Mouse (Mus musculus): ENCODE data around the gene Ninj2. TPM values are rescaled to one million over a fixed set of nuclear protein-coding genes. Genes with fewer than 3 reads are reported as not detected.

Ninj2 gene
- 0.15 and 0.18 TPM in 2 replicates for polyA plus RNA-seq (2015; fragmentation: Nextera tagmentation; extraction: Ambion mirVana)

DNA sequence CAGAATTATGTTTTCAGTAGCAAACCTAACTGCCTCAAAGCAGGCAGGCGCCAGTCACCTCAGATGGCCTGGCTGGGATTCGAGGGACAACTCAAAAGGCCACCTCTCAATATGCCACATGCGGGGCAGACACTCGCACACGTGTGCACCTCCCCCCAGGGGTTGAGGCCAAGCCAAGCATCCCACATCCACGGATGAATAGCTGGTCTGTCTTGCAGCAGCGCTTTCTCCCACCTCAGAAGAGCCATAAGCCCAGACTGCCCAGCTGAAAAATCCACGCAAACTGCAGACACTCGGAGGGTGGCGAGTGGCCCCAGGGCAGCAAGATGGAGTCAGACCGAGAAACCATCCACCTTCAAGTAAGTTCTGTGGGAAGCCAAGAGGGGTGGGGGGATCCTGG lies at the start of gene Ninj2:
Ninj2 (plus strand) TSS at position 251 of the 400 bp plus-strand sequence.
- 75% methylated on average over 11 of the region's 11 CpGs for WGBS (ENCODE audit: insufficient replicate concordance)
- H3K36me3 ChIP-seq (ENCODE audit: control insufficient read depth, insufficient read depth): no peaks in the 10 kb centered on the region
- no peaks in the 10 kb centered on the region for H3K9me3 ChIP-seq (replicated peaks; ENCODE audit: control insufficient read depth, low read length)
- no peaks in the 10 kb centered on the region for H3K4me1 ChIP-seq (ENCODE audit: control insufficient read depth, low read depth, low read length)
- no peak within 1 kb of the TSS for H3K4me3 ChIP-seq (ENCODE audit: low read depth, low read length)
- ATAC-seq (ENCODE audit: low read depth): no peak
- no peaks in the 10 kb centered on the region for H3K27me3 ChIP-seq (ENCODE audit: control insufficient read depth, insufficient read depth, low read depth, low read length)
- no peak within 1 kb of the TSS for H3K4me2 ChIP-seq (ENCODE audit: low read depth, low read length)
- no peak within 1 kb of the TSS for H3K27ac ChIP-seq (ENCODE audit: low read length)
- no peak within 1 kb of the TSS for H3K9ac ChIP-seq (ENCODE audit: low read depth, low read length)

DNA sequence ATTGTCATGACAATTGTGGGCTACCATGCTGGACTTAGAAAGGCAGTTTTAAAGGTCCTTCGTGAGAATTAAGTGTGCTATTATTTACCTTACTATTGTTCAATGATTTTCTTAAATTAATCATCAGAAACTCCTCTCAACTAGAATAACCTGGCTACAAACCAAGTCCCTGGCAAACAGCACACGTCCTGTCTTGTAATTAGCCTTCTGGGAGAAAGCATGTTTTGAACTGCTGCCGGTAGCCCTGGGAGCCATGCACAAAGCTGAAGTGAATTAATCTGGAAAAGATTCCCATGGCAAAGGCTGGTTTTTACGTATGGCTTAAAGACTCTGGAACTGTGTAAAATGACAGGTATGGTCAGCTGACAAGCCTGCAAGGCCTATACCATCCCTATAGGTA lies 47.7 kb upstream of the Ninj2 start:
- H3K4me2 ChIP-seq (ENCODE audit: low read depth, low read length): no peak overlapping the region
- H3K9me3 ChIP-seq (replicated peaks; ENCODE audit: control insufficient read depth, low read length): no peaks in the 10 kb centered on the region
- H3K27ac ChIP-seq (ENCODE audit: low read length): no peak overlapping the region
- 61% methylated on average over 4 of the region's 4 CpGs for WGBS (ENCODE audit: insufficient replicate concordance)
- no peak overlapping the region for H3K9ac ChIP-seq (ENCODE audit: low read depth, low read length)
- no peaks in the 10 kb centered on the region for H3K36me3 ChIP-seq (ENCODE audit: control insufficient read depth, insufficient read depth)
- H3K4me3 ChIP-seq (ENCODE audit: low read depth, low read length): no peak overlapping the region
- no peaks in the 10 kb centered on the region for H3K27me3 ChIP-seq (ENCODE audit: control insufficient read depth, insufficient read depth, low read depth, low read length)
- no peaks in the 10 kb centered on the region; the same call in 1 of the 2 replicates for H3K4me1 ChIP-seq (ENCODE audit: control insufficient read depth, low read depth, low read length)
- no peak for ATAC-seq (ENCODE audit: low read depth)

DNA sequence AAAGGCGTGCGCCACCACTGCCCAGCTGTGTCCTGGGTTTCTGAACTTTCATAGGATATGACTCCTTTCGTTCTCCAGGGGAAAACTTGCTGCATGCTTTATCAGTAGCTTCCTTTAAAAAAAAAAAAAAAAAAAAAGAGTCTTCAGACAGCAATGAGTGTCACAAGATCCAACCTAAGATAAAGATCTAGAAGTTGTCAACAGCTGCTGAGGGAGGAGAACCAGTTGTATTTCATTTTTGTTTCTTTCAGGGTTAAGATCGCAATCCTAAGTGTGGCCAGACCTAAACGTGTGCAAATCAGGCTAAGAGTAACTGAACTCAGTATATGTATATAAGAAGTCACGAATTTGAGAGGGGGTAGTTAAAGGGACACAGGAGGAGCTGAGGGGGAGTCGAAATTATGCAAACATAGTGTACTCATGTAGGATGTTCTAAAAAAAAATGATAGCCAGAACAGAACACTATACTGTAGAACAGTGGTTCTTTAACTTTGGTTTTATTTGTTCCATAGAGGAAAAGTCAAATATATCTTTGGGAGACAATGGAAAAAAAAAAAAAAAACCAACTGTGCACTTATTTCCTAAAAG lies 45.4 kb upstream of the Ninj2 start:
- WGBS (ENCODE audit: insufficient replicate concordance): 44% methylated on average over 7 of the region's 7 CpGs
- H3K27ac ChIP-seq (ENCODE audit: low read length): no peak overlapping the region

DNA sequence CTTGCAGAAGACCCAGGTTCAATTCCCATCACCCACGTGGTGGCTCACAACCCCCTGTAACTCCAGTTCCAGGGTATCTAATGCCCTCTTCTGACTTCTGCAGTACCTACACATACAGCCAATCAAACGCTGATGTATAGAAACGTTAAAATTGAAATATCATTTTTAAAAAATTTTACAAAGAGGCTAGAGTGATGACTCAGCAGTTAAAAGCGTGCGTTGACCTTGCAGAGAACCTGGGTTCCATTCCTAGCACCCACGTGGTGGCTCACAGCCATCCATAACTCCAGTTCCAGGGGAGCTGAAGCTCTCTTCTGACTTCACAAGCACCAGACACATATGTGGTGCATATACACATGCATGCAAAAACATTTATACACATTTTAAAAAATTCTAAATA lies 38.7 kb upstream of the Ninj2 start:
- Histone ChIP-seq H3K27me3 (ENCODE audit: control insufficient read depth, insufficient read depth, low read depth, low read length) (no peaks in the 10 kb centered on the region), H3K27ac (ENCODE audit: low read length) (no peak overlapping the region), H3K36me3 (ENCODE audit: control insufficient read depth, insufficient read depth) (no peaks in the 10 kb centered on the region), H3K9ac (ENCODE audit: low read depth, low read length) (no peak overlapping the region), H3K4me1 (ENCODE audit: control insufficient read depth, low read depth, low read length) (no peaks in the 10 kb centered on the region), H3K9me3 (replicated peaks; ENCODE audit: control insufficient read depth, low read length) (no peaks in the 10 kb centered on the region), H3K4me2 (ENCODE audit: low read depth, low read length) (no peak overlapping the region), H3K4me3 (ENCODE audit: low read depth, low read length) (no peak overlapping the region)
- ATAC-seq (ENCODE audit: low read depth): no peak
- 69% methylated on average over 6 of the region's 6 CpGs for WGBS (ENCODE audit: insufficient replicate concordance)

More for the DNA sequence above, 45.4 kb upstream of the Ninj2 start:
- no peak for ATAC-seq (ENCODE audit: low read depth)
- H3K4me2 ChIP-seq (ENCODE audit: low read depth, low read length): no peak overlapping the region
- no peaks in the 10 kb centered on the region for H3K36me3 ChIP-seq (ENCODE audit: control insufficient read depth, insufficient read depth)
- no peak overlapping the region for H3K4me3 ChIP-seq (ENCODE audit: low read depth, low read length)
- no peaks in the 10 kb centered on the region for H3K27me3 ChIP-seq (ENCODE audit: control insufficient read depth, insufficient read depth, low read depth, low read length)
- H3K9ac ChIP-seq (ENCODE audit: low read depth, low read length): no peak overlapping the region
- H3K4me1 ChIP-seq (ENCODE audit: control insufficient read depth, low read depth, low read length): no peaks in the 10 kb centered on the region; the same call in 1 of the 2 replicates
- no peaks in the 10 kb centered on the region for H3K9me3 ChIP-seq (replicated peaks; ENCODE audit: control insufficient read depth, low read length)

DNA sequence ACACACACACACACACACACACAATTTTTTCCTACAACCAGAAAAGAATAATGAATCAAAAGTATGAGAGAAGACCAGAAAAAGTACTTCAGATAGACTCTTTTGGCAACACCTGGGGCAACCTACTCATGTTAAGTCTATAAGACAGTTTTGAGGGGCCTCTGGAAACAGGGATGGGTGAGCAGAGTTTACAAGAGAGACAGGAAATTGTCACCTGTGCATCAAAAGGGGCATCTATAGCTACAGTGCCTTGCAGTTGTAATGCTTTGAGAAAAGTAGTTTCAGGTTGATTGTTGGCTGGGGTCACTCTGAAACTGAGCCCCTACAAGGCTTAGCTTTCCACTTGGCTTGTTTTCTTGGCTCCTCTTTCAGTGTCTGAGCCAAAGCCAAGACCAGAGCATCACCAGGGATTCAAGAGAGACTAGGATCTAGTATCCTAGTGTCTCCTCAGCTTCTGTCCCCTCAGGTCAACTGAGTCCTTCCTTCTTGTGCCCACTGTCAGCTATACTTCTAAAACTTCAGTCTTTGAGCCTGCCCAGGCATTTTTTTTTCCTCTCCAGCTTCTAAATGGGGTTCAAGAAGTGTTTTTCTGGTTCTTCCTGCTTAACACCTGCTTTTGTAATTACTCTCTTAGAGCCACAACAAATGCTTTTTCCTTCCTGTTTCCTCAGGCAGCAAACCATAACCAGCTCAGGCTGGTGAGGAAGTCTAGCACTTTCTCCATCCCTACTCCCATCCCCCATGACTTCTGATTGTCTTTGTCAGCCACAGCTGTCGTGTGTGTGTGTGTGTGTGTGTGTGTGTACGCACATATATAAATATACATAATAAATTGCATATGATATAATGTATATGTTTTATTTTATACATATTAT lies 37.2 kb upstream of the Ninj2 start:
- no peak overlapping the region for H3K9ac ChIP-seq (ENCODE audit: low read depth, low read length)
- no peak overlapping the region for H3K27ac ChIP-seq (ENCODE audit: low read length)
- H3K4me2 ChIP-seq (ENCODE audit: low read depth, low read length): no peak overlapping the region
- WGBS (ENCODE audit: insufficient replicate concordance): 40% methylated on average over 2 of the region's 2 CpGs
- no peaks in the 10 kb centered on the region for H3K9me3 ChIP-seq (replicated peaks; ENCODE audit: control insufficient read depth, low read length)
- H3K4me3 ChIP-seq (ENCODE audit: low read depth, low read length): no peak overlapping the region
- no peaks in the 10 kb centered on the region for H3K27me3 ChIP-seq (ENCODE audit: control insufficient read depth, insufficient read depth, low read depth, low read length)
- H3K4me1 ChIP-seq (ENCODE audit: control insufficient read depth, low read depth, low read length): no peaks in the 10 kb centered on the region
- no peaks in the 10 kb centered on the region for H3K36me3 ChIP-seq (ENCODE audit: control insufficient read depth, insufficient read depth)
- no peak for ATAC-seq (ENCODE audit: low read depth)

DNA sequence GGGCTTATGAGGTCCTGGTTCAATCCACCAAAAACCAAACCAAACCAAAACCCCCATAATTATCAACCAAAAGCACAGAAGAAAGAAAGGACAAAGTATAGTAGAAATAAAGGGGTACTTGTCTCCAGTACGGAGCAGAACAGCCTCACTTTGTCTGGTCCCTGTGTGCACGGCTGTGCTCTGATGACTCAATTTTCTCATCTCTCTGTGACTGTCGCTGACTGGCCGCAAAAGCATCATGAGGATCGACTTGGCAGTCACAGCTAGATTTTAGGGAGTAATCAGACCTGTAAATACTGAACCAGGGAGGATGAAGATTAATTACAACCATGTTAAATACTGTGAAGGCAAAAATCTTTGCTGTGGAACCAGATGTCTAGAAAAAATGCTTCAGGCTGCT lies 30.2 kb upstream of the Ninj2 start:
- no peaks in the 10 kb centered on the region for H3K4me1 ChIP-seq (ENCODE audit: control insufficient read depth, low read depth, low read length)
- H3K27me3 ChIP-seq (ENCODE audit: control insufficient read depth, insufficient read depth, low read depth, low read length): no peaks in the 10 kb centered on the region
- H3K36me3 ChIP-seq (ENCODE audit: control insufficient read depth, insufficient read depth): no peaks in the 10 kb centered on the region
- no peak for ATAC-seq (ENCODE audit: low read depth)
- H3K4me3 ChIP-seq (ENCODE audit: low read depth, low read length): no peak overlapping the region
- 74% methylated on average over 5 of the region's 5 CpGs for WGBS (ENCODE audit: insufficient replicate concordance)
- H3K27ac ChIP-seq (ENCODE audit: low read length): no peak overlapping the region
- no peak overlapping the region for H3K9ac ChIP-seq (ENCODE audit: low read depth, low read length)
- H3K9me3 ChIP-seq (replicated peaks; ENCODE audit: control insufficient read depth, low read length): no peaks in the 10 kb centered on the region
- no peak overlapping the region for H3K4me2 ChIP-seq (ENCODE audit: low read depth, low read length)

DNA sequence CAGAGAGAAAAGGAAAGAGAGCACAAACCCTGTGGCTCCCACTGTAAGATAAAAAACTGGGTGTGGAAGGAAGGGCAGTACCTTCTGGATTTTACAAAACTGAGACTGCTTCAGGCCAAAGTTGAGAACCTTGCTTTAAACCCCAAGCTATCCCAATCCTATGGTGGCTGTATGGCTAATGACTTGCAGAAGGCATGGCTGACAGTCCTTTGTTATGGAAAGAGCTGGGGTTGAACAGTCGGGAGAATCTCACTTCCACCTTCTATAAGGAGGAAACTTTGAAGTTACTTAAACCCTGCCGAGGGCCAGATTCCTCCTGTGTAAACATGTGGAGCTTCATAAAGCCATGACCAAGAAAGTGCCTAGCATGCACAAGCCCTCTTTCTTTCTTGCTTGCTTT lies 28.5 kb upstream of the Ninj2 start:
- no peak overlapping the region for H3K4me2 ChIP-seq (ENCODE audit: low read depth, low read length)
- H3K36me3 ChIP-seq (ENCODE audit: control insufficient read depth, insufficient read depth): no peaks in the 10 kb centered on the region
- no peak overlapping the region for H3K9ac ChIP-seq (ENCODE audit: low read depth, low read length)
- ATAC-seq (ENCODE audit: low read depth): no peak
- H3K27me3 ChIP-seq (ENCODE audit: control insufficient read depth, insufficient read depth, low read depth, low read length): no peaks in the 10 kb centered on the region
- no peaks in the 10 kb centered on the region for H3K9me3 ChIP-seq (replicated peaks; ENCODE audit: control insufficient read depth, low read length)
- no peak overlapping the region for H3K4me3 ChIP-seq (ENCODE audit: low read depth, low read length)
- no peak overlapping the region for H3K27ac ChIP-seq (ENCODE audit: low read length)
- WGBS (ENCODE audit: insufficient replicate concordance): 40% methylated on average over 2 of the region's 2 CpGs
- H3K4me1 ChIP-seq (ENCODE audit: control insufficient read depth, low read depth, low read length): no peaks in the 10 kb centered on the region

DNA sequence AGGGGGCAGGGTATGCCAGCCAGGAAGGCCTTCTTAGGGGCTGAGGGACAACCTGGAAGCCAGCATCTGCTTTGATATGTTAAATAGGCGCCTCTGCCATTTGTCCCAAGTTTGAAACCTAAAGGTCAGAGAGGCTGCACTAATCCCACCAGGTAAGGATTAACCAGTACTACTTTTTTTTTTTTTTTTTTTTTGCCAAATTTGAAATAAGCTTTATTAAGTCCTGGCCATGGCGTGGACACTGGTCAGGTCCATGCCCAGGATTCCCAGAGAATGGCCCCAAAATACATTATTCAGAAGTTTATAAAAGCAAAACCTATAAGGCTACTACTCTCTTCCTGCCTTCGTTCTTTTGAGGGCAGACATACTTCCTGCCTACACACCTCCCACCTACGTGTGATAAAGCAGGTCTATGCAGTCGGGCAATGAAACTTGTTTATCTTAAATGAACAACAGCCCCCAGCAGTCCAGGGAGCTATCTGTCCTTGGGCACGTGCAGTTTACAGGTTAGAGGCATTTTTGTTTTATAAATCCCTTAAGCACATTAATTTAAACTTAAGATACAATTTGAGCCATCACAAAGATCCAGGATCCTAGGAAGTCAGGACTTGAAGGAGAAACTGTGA lies 27.5 kb upstream of the Ninj2 start:
- ATAC-seq (ENCODE audit: low read depth): no peak
- WGBS (ENCODE audit: insufficient replicate concordance): 25% methylated on average over 6 of the region's 6 CpGs
- Histone ChIP-seq H3K36me3 (ENCODE audit: control insufficient read depth, insufficient read depth) (no peaks in the 10 kb centered on the region), H3K4me3 (ENCODE audit: low read depth, low read length) (no peak overlapping the region), H3K27ac (ENCODE audit: low read length) (no peak overlapping the region), H3K9me3 (replicated peaks; ENCODE audit: control insufficient read depth, low read length) (no peaks in the 10 kb centered on the region), H3K9ac (ENCODE audit: low read depth, low read length) (no peak overlapping the region), H3K4me1 (ENCODE audit: control insufficient read depth, low read depth, low read length) (no peaks in the 10 kb centered on the region), H3K4me2 (ENCODE audit: low read depth, low read length) (no peak overlapping the region), H3K27me3 (ENCODE audit: control insufficient read depth, insufficient read depth, low read depth, low read length) (no peaks in the 10 kb centered on the region)

DNA sequence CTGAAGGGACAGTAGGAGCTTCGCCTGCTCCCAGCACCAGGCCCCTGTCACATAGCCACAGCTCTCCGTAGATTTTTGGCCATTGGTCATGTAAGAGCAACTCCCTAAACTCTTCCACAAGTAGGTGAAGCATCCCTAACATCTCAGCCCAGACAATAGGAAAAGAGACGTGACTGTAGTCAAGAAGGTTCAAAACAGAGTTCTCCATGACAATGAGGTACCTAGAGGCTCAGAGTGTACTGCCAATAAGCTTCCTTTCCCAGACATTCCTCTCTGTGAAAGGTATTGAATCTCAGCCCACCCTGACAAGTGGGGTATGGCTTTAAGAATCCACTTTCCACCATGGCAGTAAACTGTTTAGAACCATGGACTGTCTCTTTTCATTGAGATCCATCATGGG lies 23.6 kb upstream of the Ninj2 start:
- no peak for ATAC-seq (ENCODE audit: low read depth)
- H3K27me3 ChIP-seq (ENCODE audit: control insufficient read depth, insufficient read depth, low read depth, low read length): no peaks in the 10 kb centered on the region
- H3K36me3 ChIP-seq (ENCODE audit: control insufficient read depth, insufficient read depth): no peaks in the 10 kb centered on the region
- no peaks in the 10 kb centered on the region for H3K4me1 ChIP-seq (ENCODE audit: control insufficient read depth, low read depth, low read length)
- H3K9me3 ChIP-seq (replicated peaks; ENCODE audit: control insufficient read depth, low read length): no peaks in the 10 kb centered on the region
- H3K4me2 ChIP-seq (ENCODE audit: low read depth, low read length): no peak overlapping the region
- H3K27ac ChIP-seq (ENCODE audit: low read length): no peak overlapping the region
- WGBS (ENCODE audit: insufficient replicate concordance): 72% methylated on average over 3 of the region's 3 CpGs
- H3K9ac ChIP-seq (ENCODE audit: low read depth, low read length): no peak overlapping the region
- H3K4me3 ChIP-seq (ENCODE audit: low read depth, low read length): no peak overlapping the region
